ENCODE assay signal across 8 mouse cellular contexts in genomic region chr13:56113431-56114248, GRCm38 (mm10). TPM values are rescaled to one million over a fixed set of nuclear protein-coding genes. Genes with fewer than 3 reads are reported as not detected.
A peak's percentile ranks its signal among the peaks of the same experiment; 100 is the strongest.
DNase-seq lines count a peak whose midpoint lies in the region; ATAC-seq and TF ChIP-seq lines count a peak whose summit lies in the region.

No protein-coding gene starts in this region.

- ATAC-seq in liver, embryonic 12.5 days = no peak
- ATAC-seq in liver, postnatal 0 days = no peak
- no peak for ATAC-seq in embryonic facial prominence, embryonic 13.5 days (ENCODE audit: insufficient number of reproducible peaks, insufficient read depth, low FRiP score, low TSS enrichment, low read depth)
- ATAC-seq in heart, embryonic 15.5 days (replicated peaks; ENCODE audit: insufficient number of reproducible peaks, insufficient read depth, low FRiP score, low read depth) = peak; percentile 48
- ATAC-seq in limb, embryonic 11.5 days (ENCODE audit: insufficient number of reproducible peaks, low FRiP score, low TSS enrichment, low read depth) = 0 out of 2 replicates have a peak, but pooled peaks have one; percentile 5
- ATAC-seq in CD4-positive, CD25-positive, alpha-beta regulatory T cell, adult 4 months = no peak

- H3K27ac ChIP-seq in liver, embryonic 12.5 days = peak overlapping the region; percentile 66
- no peak overlapping the region for H3K27ac ChIP-seq in liver, postnatal 0 days (ENCODE audit: low read depth)
- peak overlapping the region; percentile 89 for H3K27ac ChIP-seq in embryonic facial prominence, embryonic 13.5 days
- H3K27ac ChIP-seq in heart, embryonic 15.5 days = peak overlapping the region; percentile 46
- H3K27ac ChIP-seq in limb, embryonic 11.5 days (replicated peaks; ENCODE audit: low read depth, low read length) = peak overlapping the region; percentile 79
- peak overlapping the region; percentile 14 for H3K27ac ChIP-seq in small intestine, adult 2 months (ENCODE audit: insufficient read depth, low read depth, low read length)

- H3K9me3 ChIP-seq in liver, embryonic 12.5 days (replicated peaks) = no peaks in the 10 kb centered on the region
- no peaks in the 10 kb centered on the region for H3K9me3 ChIP-seq in liver, postnatal 0 days (ENCODE audit: low read length)
- no peaks in the 10 kb centered on the region for H3K9me3 ChIP-seq in embryonic facial prominence, embryonic 13.5 days
- H3K9me3 ChIP-seq in heart, embryonic 15.5 days (replicated peaks) = no peaks in the 10 kb centered on the region
- H3K9me3 ChIP-seq in limb, embryonic 11.5 days (ENCODE audit: control insufficient read depth, low read length) = no peaks in the 10 kb centered on the region

- H3K4me1 ChIP-seq in liver, embryonic 12.5 days = peaks cover 32% of the 10 kb centered on the region
- no peaks in the 10 kb centered on the region for H3K4me1 ChIP-seq in liver, postnatal 0 days (ENCODE audit: insufficient read depth)
- peaks cover 92% of the 10 kb centered on the region for H3K4me1 ChIP-seq in embryonic facial prominence, embryonic 13.5 days
- peaks cover 96% of the 10 kb centered on the region for H3K4me1 ChIP-seq in heart, embryonic 15.5 days (replicated peaks)
- peaks cover 68% of the 10 kb centered on the region for H3K4me1 ChIP-seq in limb, embryonic 11.5 days (ENCODE audit: control insufficient read depth, insufficient read depth, low read length)
- peaks cover 38% of the 10 kb centered on the region for H3K4me1 ChIP-seq in small intestine, adult 2 months (ENCODE audit: control insufficient read depth, insufficient read depth, insufficient read length, low read length)

- TF ChIP-seq CTCF in liver, postnatal 0 days (IDR thresholded peaks at IDR 0.05; ENCODE audit: low read depth) = no peak
- TF ChIP-seq CTCF in small intestine, adult 2 months (IDR thresholded peaks at IDR 0.05; ENCODE audit: extremely low read depth, insufficient read length, insufficient replicate concordance, low read depth, low read length) = no peak

- WGBS in liver, embryonic 12.5 days (ENCODE audit: insufficient replicate concordance) = 77% methylated on average over 19 of the region's 19 CpGs
- WGBS in liver, postnatal 0 days (ENCODE audit: insufficient replicate concordance) = 71% methylated on average over 19 of the region's 19 CpGs
- 58% methylated on average over 19 of the region's 19 CpGs for WGBS in embryonic facial prominence, embryonic 13.5 days
- 42% methylated on average over 19 of the region's 19 CpGs for WGBS in heart, embryonic 15.5 days
- WGBS in limb, embryonic 11.5 days = 60% methylated on average over 19 of the region's 19 CpGs
- WGBS in small intestine, adult 2 months = 44% methylated on average over 19 of the region's 19 CpGs

- no peak for DNase-seq in liver, postnatal 0 days
- no peak for DNase-seq in limb, embryonic 11.5 days (ENCODE audit: low spot score)
- no peak for DNase-seq in left cerebral cortex, postnatal 36 days (ENCODE audit: low spot score in 2 of 2)

- H3K4me3 ChIP-seq in liver, embryonic 12.5 days = no peak overlapping the region
- no peak overlapping the region for H3K4me3 ChIP-seq in liver, postnatal 0 days (ENCODE audit: low read depth, low read length)
- H3K4me3 ChIP-seq in embryonic facial prominence, embryonic 13.5 days = no peak overlapping the region
- no peak overlapping the region for H3K4me3 ChIP-seq in heart, embryonic 15.5 days
- no peak overlapping the region for H3K4me3 ChIP-seq in limb, embryonic 11.5 days (ENCODE audit: low read depth, low read length)
- no peak overlapping the region for H3K4me3 ChIP-seq in small intestine, adult 2 months (ENCODE audit: low read depth, low read length)

- no peak overlapping the region for H3K9ac ChIP-seq in liver, embryonic 12.5 days
- H3K9ac ChIP-seq in liver, postnatal 0 days (replicated peaks) = no peak overlapping the region
- peak overlapping the region; percentile 54; the same call in 1 of the 2 replicates for H3K9ac ChIP-seq in embryonic facial prominence, embryonic 13.5 days
- no peak overlapping the region for H3K9ac ChIP-seq in heart, embryonic 15.5 days
- H3K9ac ChIP-seq in limb, embryonic 11.5 days (ENCODE audit: low read length) = no peak overlapping the region

- peaks cover 85% of the 10 kb centered on the region for H3K36me3 ChIP-seq in liver, embryonic 12.5 days
- peaks cover 30% of the 10 kb centered on the region for H3K36me3 ChIP-seq in liver, postnatal 0 days (replicated peaks; ENCODE audit: insufficient read depth, low read length)
- peaks cover 32% of the 10 kb centered on the region; the same call in 1 of the 2 replicates for H3K36me3 ChIP-seq in embryonic facial prominence, embryonic 13.5 days
- H3K36me3 ChIP-seq in heart, embryonic 15.5 days = no peaks in the 10 kb centered on the region
- peaks cover 4% of the 10 kb centered on the region; the same call in 1 of the 2 replicates for H3K36me3 ChIP-seq in limb, embryonic 11.5 days (ENCODE audit: control insufficient read depth, insufficient read depth, low read length)
- H3K36me3 ChIP-seq in small intestine, adult 2 months (ENCODE audit: control insufficient read depth, insufficient read depth, low read length) = peaks cover 8% of the 10 kb centered on the region

- H3K27me3 ChIP-seq in liver, embryonic 12.5 days (replicated peaks) = no peaks in the 10 kb centered on the region
- no peaks in the 10 kb centered on the region for H3K27me3 ChIP-seq in liver, postnatal 0 days (ENCODE audit: insufficient read depth, low read length)
- H3K27me3 ChIP-seq in embryonic facial prominence, embryonic 13.5 days = no peaks in the 10 kb centered on the region
- no peaks in the 10 kb centered on the region for H3K27me3 ChIP-seq in heart, embryonic 15.5 days
- H3K27me3 ChIP-seq in limb, embryonic 11.5 days (ENCODE audit: control insufficient read depth, insufficient read depth, low read length) = no peaks in the 10 kb centered on the region
- H3K27me3 ChIP-seq in small intestine, adult 2 months (ENCODE audit: control insufficient read depth, insufficient read depth, low read length) = no peaks in the 10 kb centered on the region

- TF ChIP-seq POLR2A in small intestine, adult 2 months (IDR thresholded peaks at IDR 0.05; ENCODE audit: low read depth, low read length) = no peak

- intact Hi-C loops in left cerebral cortex, postnatal 36 days (cut with DNase I) = no loop called here

- H3K4me2 ChIP-seq in liver, embryonic 12.5 days = no peak overlapping the region
- H3K4me2 ChIP-seq in liver, postnatal 0 days (ENCODE audit: low read depth, low read length) = no peak overlapping the region
- H3K4me2 ChIP-seq in embryonic facial prominence, embryonic 13.5 days = peak overlapping the region; percentile 48
- peak overlapping the region; percentile 2 for H3K4me2 ChIP-seq in heart, embryonic 15.5 days
- no peak overlapping the region; the same call in 1 of the 2 replicates for H3K4me2 ChIP-seq in limb, embryonic 11.5 days (ENCODE audit: low read depth, severe bottlenecking)

- TF ChIP-seq EP300 in liver, postnatal 0 days (IDR thresholded peaks at IDR 0.05; ENCODE audit: low read depth) = no peak

RNA-seq across cellular contexts. Expression of gene H2afy, which starts 22.5 kb away (rescaled TPM):
- polyA plus RNA-seq in liver, embryonic 12.5 days (2016; fragmentation: Nextera tagmentation; extraction: Ambion mirVana) = 162 and 164 TPM in 2 replicates
- polyA plus RNA-seq in liver, postnatal 0 days (2015; fragmentation: Nextera tagmentation; extraction: Ambion mirVana) = 84.3 and 87.4 TPM in 2 replicates
- 338 and 383 TPM in 2 replicates for polyA plus RNA-seq in embryonic facial prominence, embryonic 13.5 days (2015; fragmentation: Nextera tagmentation; extraction: Ambion mirVana)
- 98.9 and 135 TPM in 2 replicates for polyA plus RNA-seq in heart, embryonic 15.5 days (2015; fragmentation: Nextera tagmentation; extraction: Ambion mirVana)
- 726 and 743 TPM in 2 replicates for polyA plus RNA-seq in limb, embryonic 11.5 days (2014; fragmentation: Nextera tagmentation; extraction: Ambion mirVana)
- polyA plus RNA-seq in small intestine, adult 2 months (2012; rRNA removed) = 59.8 and 93.3 TPM in 2 replicates
- 100 to 1,000 TPM in 1 of 2 experiments, 10 to 100 TPM in 1; 95.3 to 109 TPM for total RNA-seq in left cerebral cortex, postnatal 36 days (2021)
- 100 to 1,000 TPM; 106 to 135 TPM for polyA plus RNA-seq in CD4-positive, CD25-positive, alpha-beta regulatory T cell, adult 4 months (2017; shearing (Covaris generic))

Comparison
In these comparisons a context has a peak if more than half of its experiments do, and no peak if none do; other contexts are left out.
1. ATAC-seq: peak in heart, embryonic 15.5 days (single experiment) and limb, embryonic 11.5 days (single experiment); none in liver, embryonic 12.5 days (single experiment), liver, postnatal 0 days (single experiment), embryonic facial prominence, embryonic 13.5 days (single experiment) and CD4-positive, CD25-positive, alpha-beta regulatory T cell, adult 4 months (single experiment).
2. H3K4me2 ChIP-seq: peak in embryonic facial prominence, embryonic 13.5 days (single experiment) and heart, embryonic 15.5 days (single experiment); none in liver, embryonic 12.5 days (single experiment), liver, postnatal 0 days (single experiment) and limb, embryonic 11.5 days (single experiment).